Mouse (Mus musculus): Measurements from ENCODE around the gene Oca2.

- TF ChIP-seq CTCF (conservative IDR thresholded peaks at IDR 0.05 in 1 of 2, IDR thresholded peaks at IDR 0.05 in 1 of 2; ENCODE audit: low read depth in 2 of 2, low read length in 2 of 2) (no peak), TBP (conservative IDR thresholded peaks at IDR 0.05; ENCODE audit: low read depth, low read length) (no peak), JUND (conservative IDR thresholded peaks at IDR 0.05; ENCODE audit: low read depth, low read length) (no peak), TCF12 (IDR thresholded peaks at IDR 0.05; ENCODE audit: low read depth, low read length) (no peak), NRF1 (IDR thresholded peaks at IDR 0.05; ENCODE audit: low read depth, low read length) (no peak), ZNF384 (IDR thresholded peaks at IDR 0.05; ENCODE audit: low read depth, low read length) (no peak), RAD21 (IDR thresholded peaks at IDR 0.05; ENCODE audit: low read depth, low read length) (no peak), GABPA (IDR thresholded peaks at IDR 0.05; ENCODE audit: insufficient replicate concordance, low read depth, low read length) (no peak), EP300 (IDR thresholded peaks at IDR 0.05; ENCODE audit: low read length) (no peak), KAT2A (IDR thresholded peaks at IDR 0.05; ENCODE audit: insufficient replicate concordance, low read length) (no peak), CHD2 (IDR thresholded peaks at IDR 0.05; ENCODE audit: low read length) (no peak)
Observed at GRCm38 (mm10) chr7:56381750-56382421, 142.3 kb downstream of the Oca2 start.

All from CH12.LX (cell line).